ENCODE assay signal across 8 mouse cellular contexts in the genomic region with DNA sequence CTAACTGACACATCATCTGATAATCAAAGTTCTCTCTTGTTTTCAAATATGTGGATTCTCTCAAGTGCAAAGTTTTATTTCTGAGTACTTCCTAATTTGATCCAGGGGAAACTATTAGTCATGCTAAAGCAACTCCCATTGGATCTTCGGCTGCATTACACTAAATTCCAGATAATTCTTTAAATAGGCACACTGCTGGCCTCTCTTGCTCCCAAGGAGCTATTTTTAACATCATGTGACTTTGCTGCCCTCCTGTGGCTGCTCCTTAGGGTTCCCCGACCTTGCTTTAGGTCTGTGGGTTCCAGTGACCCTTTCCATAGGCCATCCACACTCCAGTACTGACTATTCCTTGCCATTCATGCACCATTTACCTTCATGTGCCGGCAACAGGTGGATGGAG.
DNase-seq lines count a peak whose midpoint lies in the region; ATAC-seq and TF ChIP-seq lines count a peak whose summit lies in the region.
"Had no signal": no experiment of that assay in that cellular context is flagged by ENCODE, and none has a peak within 500 bp of the region (broad histone marks: within the 10 kb centered on the region; RNA-seq: fewer than 3 reads in every experiment).

No protein-coding gene starts in this region.

- no peak for TF ChIP-seq EP300 in liver, postnatal 0 days (IDR thresholded peaks at IDR 0.05; ENCODE audit: low read depth)

- no peak overlapping the region for H3K4me2 ChIP-seq in neural tube, embryonic 15.5 days
- no peak overlapping the region for H3K4me2 ChIP-seq in liver, postnatal 0 days (ENCODE audit: low read depth, low read length)

- DNase-seq in neural tube, embryonic 10.5 days (ENCODE audit: extremely low spot score, low spot score), result peak; percentile 63
- peak; percentile 3 for DNase-seq in c-Kit-positive CD71-negative TER-119-negative erythroid progenitor cells, embryonic 14.5 days (ENCODE audit: low read depth)
- peak; percentile 52 to 68 for DNase-seq in heart, postnatal 14 days
- peak; percentile 46 for DNase-seq in liver, postnatal 0 days
- DNase-seq in urinary bladder, postnatal 25 days (ENCODE audit: low spot score), result peak; percentile 52

- H3K36me3 ChIP-seq in neural tube, embryonic 15.5 days, result no peaks in the 10 kb centered on the region
- no peaks in the 10 kb centered on the region for H3K36me3 ChIP-seq in liver, postnatal 0 days (replicated peaks; ENCODE audit: insufficient read depth, low read length)

- no peak overlapping the region for H3K9ac ChIP-seq in neural tube, embryonic 15.5 days (replicated peaks)
- no peak overlapping the region for H3K9ac ChIP-seq in liver, postnatal 0 days (replicated peaks)

- ATAC-seq in neural tube, embryonic 15.5 days (ENCODE audit: low FRiP score), result no peak
- ATAC-seq in liver, postnatal 0 days, result no peak
- no peak for ATAC-seq in monocyte, adult 5-6 weeks (replicated peaks; ENCODE audit: insufficient number of reproducible peaks, low FRiP score, low TSS enrichment, poor library complexity, severe bottlenecking)

- no peak overlapping the region for H3K4me3 ChIP-seq in neural tube, embryonic 15.5 days (replicated peaks)
- no peak overlapping the region for H3K4me3 ChIP-seq in liver, postnatal 0 days (ENCODE audit: low read depth, low read length)

- WGBS in neural tube, embryonic 15.5 days, result 32% methylated on average over 3 of the region's 3 CpGs
- WGBS in liver, postnatal 0 days (ENCODE audit: insufficient replicate concordance), result 25% methylated on average over 3 of the region's 3 CpGs

- no peaks in the 10 kb centered on the region for H3K9me3 ChIP-seq in neural tube, embryonic 15.5 days (replicated peaks)
- H3K9me3 ChIP-seq in liver, postnatal 0 days (ENCODE audit: low read length), result no peaks in the 10 kb centered on the region

- H3K4me1 ChIP-seq in neural tube, embryonic 15.5 days, result peaks cover 3% of the 10 kb centered on the region; the same call in 1 of the 2 replicates
- no peaks in the 10 kb centered on the region for H3K4me1 ChIP-seq in liver, postnatal 0 days (ENCODE audit: insufficient read depth)

- intact Hi-C loops in heart, postnatal 14 days (cut with DNase I), result loop anchor here (5.0 to 10.0 kb wide), 7 partner anchors 169 to 1229 kb away; no protein-coding TSS in a partner anchor

- no peak overlapping the region for H3K27ac ChIP-seq in neural tube, embryonic 15.5 days (replicated peaks)
- H3K27ac ChIP-seq in liver, postnatal 0 days (ENCODE audit: low read depth), result no peak overlapping the region
- H3K27ac ChIP-seq: macrophage had no signal

- no peaks in the 10 kb centered on the region for H3K27me3 ChIP-seq in neural tube, embryonic 15.5 days (replicated peaks)
- H3K27me3 ChIP-seq in liver, postnatal 0 days (ENCODE audit: insufficient read depth, low read length), result no peaks in the 10 kb centered on the region

- TF ChIP-seq CTCF in liver, postnatal 0 days (IDR thresholded peaks at IDR 0.05; ENCODE audit: low read depth), result peak; percentile 62

Comparison
In these comparisons a context has a peak if more than half of its experiments do, and no peak if none do; other contexts are left out.
1. DNase-seq: peak in every context shown above with its lines; median percentile 63 in neural tube, embryonic 10.5 days; 60 in heart, postnatal 14 days; 52 in urinary bladder, postnatal 25 days; 46 in liver, postnatal 0 days; 3 in c-Kit-positive CD71-negative TER-119-negative erythroid progenitor cells, embryonic 14.5 days.